Mouse (Mus musculus) forebrain, embryonic 15.5 days (tissue): Measurements from ENCODE around the gene Hes3. TPM values are rescaled to one million over a fixed set of nuclear protein-coding genes. Genes with fewer than 3 reads are reported as not detected.

Experiments
- ATAC-seq: fragments of 200-750 bp; cut with Nextera tagmentation; replicated peaks from 2 replicates; pipeline ENCODE4 v1.8.0; 2017; ENCODE audit warnings: mild to moderate bottlenecking, moderate TSS enrichment, moderate library complexity
- H3K27ac ChIP-seq: fragments of 300-500 bp; sonication (generic); replicated peaks from 2 replicates; pipeline ENCODE4 v1.5.1; 2015; ENCODE audit warnings: mild to moderate bottlenecking, inconsistent platforms
- H3K27me3 ChIP-seq: fragments of 300-500 bp; sonication (generic); 2 replicates; pipeline ENCODE4 v1.6.1; 2015; ENCODE audit warnings: inconsistent platforms
- H3K36me3 ChIP-seq: fragments of 300-500 bp; sonication (generic); 2 replicates; pipeline ENCODE4 v1.6.1; 2015; ENCODE audit warnings: mild to moderate bottlenecking, inconsistent platforms
- H3K4me1 ChIP-seq: fragments of 300-500 bp; sonication (generic); 2 replicates; pipeline ENCODE4 v1.6.1; 2015; ENCODE audit warnings: inconsistent platforms
- H3K4me2 ChIP-seq: fragments of 300-500 bp; sonication (generic); replicated peaks from 2 replicates; pipeline ENCODE4 v1.6.1; 2015; ENCODE audit warnings: mild to moderate bottlenecking, inconsistent platforms
- H3K4me3 ChIP-seq: fragments of 300-500 bp; sonication (generic); 2 replicates; pipeline ENCODE4 v1.5.1; 2015; ENCODE audit warnings: mild to moderate bottlenecking, inconsistent platforms
- H3K9ac ChIP-seq: fragments of 300-500 bp; sonication (generic); replicated peaks from 2 replicates; pipeline ENCODE4 v1.6.1; 2015; ENCODE audit warnings: mild to moderate bottlenecking, inconsistent platforms
- H3K9me3 ChIP-seq: fragments of 300-500 bp; sonication (generic); 2 replicates; pipeline ENCODE4 v1.6.1; 2016; ENCODE audit warnings: inconsistent platforms
- WGBS: fragments of 180-500 bp; shearing (Covaris S2); methylation state at CpG from one replicate; pipeline ENCODE4 v1.1.7; 2015; ENCODE audit warnings: mixed read lengths; 5-methylcytosine and 5-hydroxymethylcytosine counted together
- polyA plus RNA-seq: library from polyadenylated mRNA; unstranded; fragments of >200 nt; fragmentation: Nextera tagmentation; extraction: Ambion mirVana; gene quantifications from 2 replicates; pipeline ENCODE4 v1.2.1, GENCODE M21; 2015

The Hes3 gene
- polyA plus RNA-seq, 1 experiment from 2014 or later = 0.09 TPM

- Histone ChIP-seq H3K9ac (peak overlapping the region; percentile 58), H3K36me3 (no peaks in the 10 kb centered on the region), H3K9me3 (no peaks in the 10 kb centered on the region), H3K4me2 (peak overlapping the region; percentile 77), H3K4me1 (peaks cover 22% of the 10 kb centered on the region), H3K27me3 (peaks cover 22% of the 10 kb centered on the region; the same call in 1 of the 2 replicates), H3K4me3 (peak overlapping the region; percentile 54), H3K27ac (no peak overlapping the region)
- 2% methylated on average over 20 of the region's 20 CpGs for WGBS
- ATAC-seq = no peak
Measured at GRCm38 (mm10) chr4:152274681-152275131, 16.8 kb downstream of the Hes3 start.

DNA sequence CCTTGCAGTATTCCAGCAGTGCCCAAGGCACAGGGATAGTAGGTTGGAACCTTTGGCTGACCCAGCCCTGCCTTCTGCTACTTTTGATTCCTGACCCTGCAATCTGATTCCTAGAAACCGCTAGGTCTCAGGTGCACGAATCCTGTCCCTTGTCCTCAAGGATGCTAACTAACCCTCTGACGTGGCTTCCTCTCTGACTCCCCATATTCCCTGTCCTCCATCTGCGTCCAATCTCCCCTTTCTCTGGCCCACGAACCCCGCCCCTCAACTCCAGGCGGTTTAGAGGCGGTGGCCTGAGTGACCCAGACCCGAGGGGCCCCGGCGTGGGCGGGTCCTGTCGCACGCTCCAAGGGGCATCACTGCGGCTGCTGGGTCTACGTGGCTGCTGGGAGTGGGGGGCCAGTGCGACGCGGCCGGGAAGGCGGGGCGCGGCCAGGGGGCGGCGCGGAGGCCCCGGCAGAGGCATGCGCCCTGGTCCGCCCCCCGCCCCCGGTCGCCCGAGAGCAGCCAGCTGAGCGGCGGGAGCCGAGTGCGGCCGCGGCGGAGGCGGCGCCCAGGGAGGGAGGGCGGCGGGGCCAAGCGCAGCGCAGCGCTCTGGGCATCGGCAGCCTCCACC is 17.7 kb downstream of the Hes3 start, which contains the start of gene Gpr153:
TSS of gene Gpr153 (plus strand) at position 612 of the 616 bp plus-strand sequence.
- H3K27ac ChIP-seq = peak within 1 kb of the TSS; percentile 49
- H3K36me3 ChIP-seq = no peaks in the 10 kb centered on the region
- no peaks in the 10 kb centered on the region for H3K9me3 ChIP-seq
- ATAC-seq = peak; percentile 67
- peak within 1 kb of the TSS; percentile 58 for H3K9ac ChIP-seq
- 2% methylated on average over 42 of the region's 48 CpGs for WGBS
- peaks cover 22% of the 10 kb centered on the region for H3K4me1 ChIP-seq
- H3K4me2 ChIP-seq = peak within 1 kb of the TSS; percentile 77
- H3K4me3 ChIP-seq = peak within 1 kb of the TSS; percentile 54
- peaks cover 20% of the 10 kb centered on the region; the same call in 1 of the 2 replicates for H3K27me3 ChIP-seq

GRCm38 (mm10) chr4:152273191-152273590 is 18.3 kb downstream of the Hes3 start:
- Histone ChIP-seq H3K36me3 (no peaks in the 10 kb centered on the region), H3K4me1 (peaks cover 22% of the 10 kb centered on the region), H3K27me3 (peaks cover 20% of the 10 kb centered on the region; the same call in 1 of the 2 replicates), H3K9ac (no peak overlapping the region), H3K9me3 (no peaks in the 10 kb centered on the region), H3K4me2 (peak overlapping the region; percentile 77; the same call in 1 of the 2 replicates), H3K27ac (0 out of 2 replicates have a peak overlapping the region, but pooled peaks have one; percentile 49), H3K4me3 (0 out of 2 replicates have a peak overlapping the region, but pooled peaks have one; percentile 54)
- ATAC-seq = peak; percentile 5; the same call in 1 of the 2 replicates
- 27% methylated on average over 3 of the region's 3 CpGs for WGBS

DNA sequence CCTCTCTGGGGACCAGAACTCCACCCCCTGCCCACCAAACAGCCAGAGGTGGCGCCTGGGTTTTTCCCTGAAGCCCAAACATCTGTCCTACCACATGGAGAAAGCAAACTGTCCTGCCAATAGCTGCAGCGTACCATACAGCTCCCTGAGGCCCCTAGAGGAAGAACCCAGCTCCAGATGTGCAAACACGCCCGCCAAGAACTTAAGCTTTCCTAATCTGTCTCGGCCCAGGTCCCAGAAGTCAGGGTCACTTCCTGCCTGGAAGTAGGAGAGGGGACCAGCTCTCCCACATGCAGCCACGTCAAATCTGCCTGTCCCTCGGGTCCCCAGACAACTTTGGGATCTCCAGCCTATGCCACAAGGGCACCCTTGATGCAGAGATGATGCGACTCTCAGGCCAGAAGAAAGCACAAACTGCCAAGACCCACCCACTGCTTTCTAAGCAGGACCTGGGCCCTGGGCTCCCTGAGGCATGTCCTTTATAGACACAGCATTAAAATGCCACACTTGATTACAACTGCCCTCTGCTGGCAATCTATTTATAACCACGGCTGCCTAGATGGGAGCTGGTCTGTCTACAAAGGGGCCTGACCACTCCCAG is 18.9 kb downstream of the Hes3 start:
- peaks cover 20% of the 10 kb centered on the region; the same call in 1 of the 2 replicates for H3K27me3 ChIP-seq
- H3K27ac ChIP-seq = no peak overlapping the region
- no peaks in the 10 kb centered on the region for H3K36me3 ChIP-seq
- ATAC-seq = no peak
- no peak overlapping the region for H3K9ac ChIP-seq
- H3K9me3 ChIP-seq = no peaks in the 10 kb centered on the region
- no peak overlapping the region for H3K4me2 ChIP-seq
- peaks cover 28% of the 10 kb centered on the region for H3K4me1 ChIP-seq
- WGBS = 48% methylated on average over 9 of the region's 9 CpGs
- H3K4me3 ChIP-seq = no peak overlapping the region

DNA sequence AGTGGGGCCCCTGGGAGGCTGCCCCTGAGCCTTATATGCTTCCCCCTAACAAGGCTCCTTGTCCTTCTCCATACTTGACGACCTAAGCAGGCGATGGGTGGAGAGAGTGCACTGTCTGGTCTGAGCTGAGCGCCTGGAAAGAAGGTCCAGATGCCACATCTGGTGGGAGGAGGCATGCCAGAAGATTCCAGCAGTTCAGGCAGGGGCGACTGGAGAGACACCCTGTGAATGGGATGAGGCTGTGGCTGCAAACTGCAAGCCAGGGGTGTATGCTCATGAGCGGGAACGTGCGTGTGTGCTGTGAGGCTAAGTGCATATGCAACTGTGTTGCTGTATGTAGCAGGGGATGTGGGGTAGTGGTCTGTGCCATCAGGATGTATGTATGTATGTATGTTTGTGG is 19.5 kb downstream of the Hes3 start:
- WGBS = 77% methylated on average over 7 of the region's 7 CpGs
- no peaks in the 10 kb centered on the region for H3K36me3 ChIP-seq
- no peak for ATAC-seq
- H3K9ac ChIP-seq = no peak overlapping the region
- H3K4me1 ChIP-seq = peaks cover 31% of the 10 kb centered on the region
- no peak overlapping the region for H3K4me2 ChIP-seq
- H3K4me3 ChIP-seq = no peak overlapping the region
- peaks cover 20% of the 10 kb centered on the region; the same call in 1 of the 2 replicates for H3K27me3 ChIP-seq
- no peaks in the 10 kb centered on the region for H3K9me3 ChIP-seq
- no peak overlapping the region for H3K27ac ChIP-seq

GRCm38 (mm10) chr4:152271334-152271733 is 20.1 kb downstream of the Hes3 start:
- peaks cover 20% of the 10 kb centered on the region; the same call in 1 of the 2 replicates for H3K27me3 ChIP-seq
- 92% methylated on average over 11 of the region's 11 CpGs for WGBS
- no peak for ATAC-seq
- no peak overlapping the region for H3K4me3 ChIP-seq
- no peaks in the 10 kb centered on the region for H3K9me3 ChIP-seq
- H3K27ac ChIP-seq = no peak overlapping the region
- H3K4me1 ChIP-seq = peaks cover 34% of the 10 kb centered on the region
- no peak overlapping the region for H3K9ac ChIP-seq
- no peaks in the 10 kb centered on the region for H3K36me3 ChIP-seq
- H3K4me2 ChIP-seq = no peak overlapping the region

DNA sequence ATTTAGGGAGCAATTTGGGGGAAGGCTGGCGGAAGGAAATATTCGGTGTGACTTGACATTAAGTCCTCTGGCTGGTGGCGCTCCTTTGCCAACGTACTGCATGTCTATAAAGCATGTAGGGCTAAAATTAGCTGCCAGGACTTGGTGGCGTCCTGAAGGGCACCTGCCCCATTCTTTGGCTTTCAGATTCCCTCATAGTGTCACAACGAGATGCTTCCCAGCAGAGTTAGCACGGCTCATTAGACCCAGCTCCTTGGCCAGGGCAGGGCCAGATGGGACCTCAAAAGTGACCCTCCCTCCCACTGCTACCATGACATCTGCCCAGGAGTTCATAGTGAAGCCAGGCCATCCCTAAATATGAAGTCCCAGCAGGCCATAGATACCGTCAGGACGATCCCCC is 20.9 kb downstream of the Hes3 start:
- Histone ChIP-seq H3K36me3 (no peaks in the 10 kb centered on the region), H3K9me3 (no peaks in the 10 kb centered on the region), H3K9ac (no peak overlapping the region), H3K4me1 (peaks cover 40% of the 10 kb centered on the region), H3K4me2 (no peak overlapping the region), H3K27ac (no peak overlapping the region), H3K4me3 (no peak overlapping the region), H3K27me3 (peaks cover 15% of the 10 kb centered on the region; the same call in 1 of the 2 replicates)
- WGBS = 76% methylated on average over 9 of the region's 9 CpGs
- ATAC-seq = no peak

- no peak overlapping the region for H3K4me2 ChIP-seq
- no peak overlapping the region for H3K9ac ChIP-seq
- 87% methylated on average over 13 of the region's 13 CpGs for WGBS
- H3K27ac ChIP-seq = no peak overlapping the region
- no peaks in the 10 kb centered on the region for H3K9me3 ChIP-seq
- H3K4me1 ChIP-seq = peaks cover 40% of the 10 kb centered on the region
- ATAC-seq = no peak
- H3K36me3 ChIP-seq = no peaks in the 10 kb centered on the region
- no peak overlapping the region for H3K4me3 ChIP-seq
- peaks cover 10% of the 10 kb centered on the region; the same call in 1 of the 2 replicates for H3K27me3 ChIP-seq
Measured at GRCm38 (mm10) chr4:152269967-152270366, 21.5 kb downstream of the Hes3 start.

DNA sequence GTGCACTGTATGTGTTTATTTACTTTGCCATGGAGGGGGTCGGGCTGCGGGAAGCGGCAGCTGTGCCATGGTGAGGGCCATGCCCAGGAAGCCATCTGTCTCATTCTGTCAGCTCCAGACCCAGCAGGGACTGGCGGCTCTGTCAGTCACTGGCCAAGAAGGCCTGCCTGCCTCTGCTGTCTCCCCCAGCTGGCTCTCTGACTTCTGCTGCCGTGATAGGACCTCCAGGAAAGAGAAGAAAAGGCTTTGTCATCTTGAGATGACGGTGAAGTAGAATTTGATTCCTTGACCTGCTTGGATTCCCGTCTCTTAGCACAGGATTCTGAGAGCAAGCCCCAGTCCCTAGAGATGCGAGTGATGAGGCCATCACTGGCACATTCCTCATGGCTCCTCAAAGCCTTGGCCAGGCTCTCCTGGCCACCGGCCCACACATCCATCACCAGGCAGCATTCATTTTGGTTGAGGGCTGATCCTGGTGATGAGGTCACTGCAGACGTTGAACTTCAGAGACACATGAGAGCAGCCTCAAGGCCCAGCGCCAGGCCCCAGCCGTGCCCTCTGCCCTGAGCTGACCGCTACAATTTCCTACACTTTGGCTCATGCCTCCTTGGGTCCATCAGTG is 23.6 kb downstream of the Hes3 start:
- no peak overlapping the region for H3K4me2 ChIP-seq
- peak; percentile 36 for ATAC-seq
- H3K9me3 ChIP-seq = no peaks in the 10 kb centered on the region
- no peaks in the 10 kb centered on the region for H3K36me3 ChIP-seq
- peaks cover 23% of the 10 kb centered on the region for H3K4me1 ChIP-seq
- WGBS = 73% methylated on average over 13 of the region's 13 CpGs
- no peak overlapping the region for H3K4me3 ChIP-seq
- 0 out of 2 replicates have a peak overlapping the region, but pooled peaks have one; percentile 8 for H3K27ac ChIP-seq
- H3K27me3 ChIP-seq = no peaks in the 10 kb centered on the region
- no peak overlapping the region for H3K9ac ChIP-seq

DNA sequence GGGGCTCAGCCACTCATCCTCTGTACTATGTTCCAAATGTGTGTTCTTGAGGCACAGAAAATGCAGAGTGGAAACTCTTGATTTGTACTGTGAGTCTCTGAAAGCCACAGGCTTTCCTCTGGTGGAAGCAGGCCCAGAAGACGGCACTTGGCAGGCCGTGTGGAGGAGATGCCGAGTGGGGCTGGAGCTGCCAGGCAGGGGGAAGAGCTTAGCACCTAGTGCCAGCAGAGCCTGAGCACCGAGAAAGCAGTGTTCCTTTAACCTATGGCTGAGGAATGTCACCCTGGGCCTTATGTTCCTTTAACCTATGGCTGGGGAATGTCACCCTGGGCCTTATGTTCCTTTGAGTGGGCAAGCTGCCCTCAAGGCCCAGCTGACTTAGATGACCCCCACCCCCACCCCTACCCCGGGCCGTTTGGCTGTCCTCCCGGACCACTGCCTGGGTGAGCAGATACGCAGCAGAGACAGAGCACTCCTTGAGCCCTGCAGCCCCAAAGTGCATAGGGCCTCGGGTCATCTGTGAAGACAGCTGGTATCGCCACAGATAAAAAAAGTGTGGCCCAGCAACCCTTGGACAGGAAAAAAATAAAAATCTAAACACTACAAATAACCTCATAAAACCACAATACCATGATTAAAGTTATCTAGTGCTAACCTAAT is 25.1 kb downstream of the Hes3 start:
- peaks cover 21% of the 10 kb centered on the region for H3K4me1 ChIP-seq
- H3K9me3 ChIP-seq = no peaks in the 10 kb centered on the region
- no peak overlapping the region for H3K4me3 ChIP-seq
- H3K9ac ChIP-seq = no peak overlapping the region
- no peak; the same call in 1 of the 2 replicates for ATAC-seq
- H3K4me2 ChIP-seq = no peak overlapping the region
- H3K27me3 ChIP-seq = no peaks in the 10 kb centered on the region
- H3K36me3 ChIP-seq = no peaks in the 10 kb centered on the region
- 0 out of 2 replicates have a peak overlapping the region, but pooled peaks have one; percentile 14 for H3K27ac ChIP-seq
- WGBS = 55% methylated on average over 10 of the region's 10 CpGs

DNA sequence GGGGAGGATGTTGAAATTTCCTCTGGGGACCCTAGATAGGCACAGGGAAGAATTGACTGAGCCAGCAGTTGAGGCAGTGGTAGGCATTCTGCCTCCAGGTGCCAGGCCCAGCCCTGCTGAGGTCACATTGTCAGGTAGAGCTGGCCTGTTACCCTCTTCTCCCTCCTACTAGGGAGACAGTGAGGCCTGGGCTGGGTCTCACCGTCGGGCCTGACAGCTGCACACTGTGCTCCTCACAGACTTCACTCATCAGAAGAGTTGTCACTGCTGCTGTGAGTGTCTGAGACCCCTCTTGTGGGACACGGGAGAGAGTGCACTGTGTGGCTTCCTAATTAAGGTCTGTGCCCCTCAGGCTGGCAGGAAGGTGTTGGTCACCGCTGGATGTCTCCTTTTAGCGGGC is 25.7 kb downstream of the Hes3 start:
- no peaks in the 10 kb centered on the region for H3K9me3 ChIP-seq
- H3K36me3 ChIP-seq = no peaks in the 10 kb centered on the region
- no peak for ATAC-seq
- no peak overlapping the region for H3K4me3 ChIP-seq
- H3K27ac ChIP-seq = 0 out of 2 replicates have a peak overlapping the region, but pooled peaks have one; percentile 14
- 48% methylated on average over 5 of the region's 5 CpGs for WGBS
- H3K4me2 ChIP-seq = no peak overlapping the region
- no peak overlapping the region for H3K9ac ChIP-seq
- H3K4me1 ChIP-seq = peaks cover 21% of the 10 kb centered on the region
- H3K27me3 ChIP-seq = no peaks in the 10 kb centered on the region
